8 mouse cellular contexts compared by ENCODE assay signal in genomic region chr5:144257451-144258110, GRCm38 (mm10). TPM values are rescaled to one million over a fixed set of nuclear protein-coding genes. Genes with fewer than 3 reads are reported as not detected.
A peak's percentile ranks its signal among the peaks of the same experiment; 100 is the strongest.
DNase-seq lines count a peak whose midpoint lies in the region; ATAC-seq and TF ChIP-seq lines count a peak whose summit lies in the region.

No protein-coding gene starts in this region.

- no peaks in the 10 kb centered on the region for H3K36me3 ChIP-seq in liver, embryonic 14.5 days (replicated peaks; ENCODE audit: control insufficient read depth, insufficient read depth, low read depth)

- TF ChIP-seq CTCF in liver, embryonic 14.5 days (IDR thresholded peaks at IDR 0.05; ENCODE audit: low read depth), result peak; percentile 22

- H3K9me3 ChIP-seq in liver, embryonic 14.5 days (ENCODE audit: control insufficient read depth, low read length), result no peaks in the 10 kb centered on the region

- H3K9ac ChIP-seq in liver, embryonic 14.5 days (replicated peaks), result no peak overlapping the region

- no peaks in the 10 kb centered on the region; the same call in 1 of the 2 replicates for H3K27me3 ChIP-seq in liver, embryonic 14.5 days (ENCODE audit: control insufficient read depth, insufficient read depth, low read length)

- H3K4me1 ChIP-seq in liver, embryonic 14.5 days (replicated peaks; ENCODE audit: control insufficient read depth in 2 of 2, insufficient read depth in 2 of 2, low read length in 1 of 2), result peaks cover 6 to 16% of the 10 kb centered on the region in 2 experiments

- H3K4me2 ChIP-seq in liver, embryonic 14.5 days (ENCODE audit: low read depth), result no peak overlapping the region; the same call in 1 of the 2 replicates

- peak; percentile 51 for DNase-seq in adrenal gland, postnatal 10 days
- no peak for DNase-seq in adrenal gland, postnatal 4 days (ENCODE audit: low spot score in 2 of 2)
- peak; percentile 48 for DNase-seq in thymus, postnatal 14 days
- DNase-seq in thymus, postnatal 10 days (ENCODE audit: low spot score in 2 of 2), result no peak
- DNase-seq in liver, embryonic 14.5 days (ENCODE audit: low read depth in 3 of 3, low spot score in 3 of 3), result no peak
- DNase-seq in spleen, postnatal 14 days (ENCODE audit: low spot score in 2 of 2), result no peak
- no peak for DNase-seq in layer of hippocampus, postnatal 36 days

- TF ChIP-seq EP300 in liver, embryonic 14.5 days (IDR thresholded peaks at IDR 0.05; ENCODE audit: low read depth), result no peak

- 72% methylated on average over 3 of the region's 3 CpGs for WGBS in liver, embryonic 14.5 days (ENCODE audit: insufficient replicate concordance)

- no peak for ATAC-seq in liver, embryonic 14.5 days (ENCODE audit: insufficient read depth)
- ATAC-seq in activated CD4-positive, CD25-positive, alpha-beta regulatory T cell, adult 4 months, result no peak

- no peak overlapping the region for H3K27ac ChIP-seq in liver, embryonic 14.5 days

- H3K4me3 ChIP-seq in liver, embryonic 14.5 days (ENCODE audit: insufficient read depth in 1 of 2, low read depth in 2 of 2, low read length in 2 of 2), result no peak overlapping the region

RNA-seq across cellular contexts. Expression of gene Bri3, which starts 13.3 kb away (rescaled TPM):
- total RNA-seq in adrenal gland, postnatal 10 days (2021), result 100 to 1,000 TPM; 116 to 124 TPM
- total RNA-seq in adrenal gland, postnatal 4 days (2021), result 100 to 1,000 TPM; 102 to 108 TPM
- polyA plus RNA-seq in liver, embryonic 14.5 days (2012; rRNA removed), result 9.0 and 12.1 TPM in 2 replicates
- polyA plus RNA-seq in liver, embryonic 14.5 days (2014; fragmentation: Nextera tagmentation; extraction: Ambion mirVana), result 15.9 and 18.5 TPM in 2 replicates
- total RNA-seq in layer of hippocampus, postnatal 36 days (2021), result 10 to 100 TPM; 61.9 to 63.7 TPM
- polyA plus RNA-seq in activated CD4-positive, CD25-positive, alpha-beta regulatory T cell, adult 4 months (2017; shearing (Covaris generic)), result 1 to 10 TPM; 2.5 to 4.7 TPM

RNA-seq across cellular contexts. Expression of gene Tecpr1, which starts 34.2 kb away (rescaled TPM):
- 10 to 100 TPM; 56.9 to 67.2 TPM for total RNA-seq in adrenal gland, postnatal 10 days (2021)
- total RNA-seq in adrenal gland, postnatal 4 days (2021), result 10 to 100 TPM; 68.5 to 70.9 TPM
- polyA plus RNA-seq in liver, embryonic 14.5 days (2012; rRNA removed), result 2.0 and 2.6 TPM in 2 replicates
- polyA plus RNA-seq in liver, embryonic 14.5 days (2014; fragmentation: Nextera tagmentation; extraction: Ambion mirVana), result 1.3 and 1.4 TPM in 2 replicates
- 100 to 1,000 TPM; 106 TPM for total RNA-seq in layer of hippocampus, postnatal 36 days (2021)
- 10 to 100 TPM; 68.3 to 97.8 TPM for polyA plus RNA-seq in activated CD4-positive, CD25-positive, alpha-beta regulatory T cell, adult 4 months (2017; shearing (Covaris generic))

Comparison
In these comparisons a context has a peak if more than half of its experiments do, and no peak if none do; other contexts are left out.
1. DNase-seq: peak in adrenal gland, postnatal 10 days (single experiment) and thymus, postnatal 14 days (single experiment); none in adrenal gland, postnatal 4 days (0 of 2), thymus, postnatal 10 days (0 of 2), liver, embryonic 14.5 days (0 of 3), spleen, postnatal 14 days (0 of 2) and layer of hippocampus, postnatal 36 days (0 of 2).